Mouse (Mus musculus) left cerebral cortex, adult 9 months (tissue): ENCODE data around the gene Dclk2.

Source experiments
- DNase-seq, 2 experiments: peaks; one replicate each; pipeline ENCODE4 v3.0.0; 2022; ENCODE audit warnings: low spot score in 2 of 2

The Dclk2 gene

GRCm38 (mm10) chr3:86894491-86894890 is 26.2 kb downstream of the Dclk2 start:
- no peak for DNase-seq

DNA sequence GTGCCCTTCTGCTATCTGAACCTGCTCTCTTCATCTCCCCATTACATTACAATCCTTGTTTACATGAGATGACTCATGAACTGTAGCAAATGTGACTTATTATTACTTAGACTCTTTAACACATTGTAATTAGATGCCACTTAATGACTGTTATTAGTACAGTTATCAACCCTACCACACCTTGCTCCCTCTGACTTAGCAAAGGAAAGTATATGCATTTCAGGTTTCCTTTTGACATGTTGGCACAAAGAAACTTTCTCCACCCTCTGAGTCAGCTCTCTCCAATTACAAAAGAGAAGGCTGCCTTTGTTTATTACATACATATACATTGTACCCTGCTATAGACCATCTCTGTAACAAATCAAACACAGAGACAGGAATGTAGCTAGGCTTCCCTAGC is 33.1 kb downstream of the Dclk2 start:
- no peak for DNase-seq

GRCm38 (mm10) chr3:86885180-86885579 is 35.5 kb downstream of the Dclk2 start:
- DNase-seq = no peak

- DNase-seq = no peak
These were observed 36.2 kb downstream of the Dclk2 start for GRCm38 (mm10) chr3:86884481-86884880.

- no peak for DNase-seq
These were observed 36.7 kb downstream of the Dclk2 start for GRCm38 (mm10) chr3:86883985-86884384.

- DNase-seq = no peak
These were observed 44.7 kb downstream of the Dclk2 start for GRCm38 (mm10) chr3:86875912-86876311.

- peak in 1 of 2 experiments; percentile 37 for DNase-seq
These were observed 47.5 kb downstream of the Dclk2 start for GRCm38 (mm10) chr3:86873092-86873600.

DNA sequence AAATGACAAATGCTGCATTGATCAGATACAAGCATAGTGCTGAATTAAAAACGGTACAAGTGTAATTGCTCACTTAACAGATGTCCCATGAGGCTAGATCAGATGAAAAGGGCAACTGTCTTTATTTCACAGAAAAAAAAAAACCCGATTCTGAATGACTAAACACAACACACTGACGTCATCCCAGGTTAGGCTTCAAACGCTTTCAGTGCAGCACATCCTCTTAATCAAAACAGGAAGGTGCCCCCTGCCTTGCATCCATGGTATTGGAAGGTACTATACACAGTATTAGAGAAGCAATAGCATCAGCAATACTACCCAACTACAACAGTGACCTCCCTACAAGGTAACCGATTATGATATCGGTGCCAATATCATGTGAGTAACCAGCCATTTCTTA is 49.7 kb downstream of the Dclk2 start:
- DNase-seq = no peak

GRCm38 (mm10) chr3:86870411-86870810 is 50.2 kb downstream of the Dclk2 start:
- peak in 1 of 2 experiments; percentile 61 for DNase-seq

DNA sequence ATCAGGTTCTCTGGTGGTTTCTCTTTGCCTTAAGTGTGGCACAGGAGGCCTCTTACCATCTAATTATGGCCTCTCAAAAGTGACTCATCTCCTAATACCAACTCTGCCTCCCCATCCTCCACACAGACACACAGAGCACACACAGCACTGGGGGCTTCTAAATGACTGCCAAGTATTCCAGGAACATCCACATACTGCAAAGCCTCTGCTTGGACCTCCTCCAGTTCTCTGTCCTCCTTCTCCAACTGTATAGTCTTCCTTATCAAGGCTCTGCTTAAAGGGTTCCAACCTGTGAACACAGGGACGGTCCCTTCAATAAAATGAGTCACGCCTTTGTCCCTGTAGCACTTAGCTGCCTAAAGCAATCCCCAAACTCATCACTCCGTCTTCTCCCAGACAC is 51.9 kb downstream of the Dclk2 start:
- no peak for DNase-seq

- DNase-seq = no peak
These were observed 57.2 kb downstream of the Dclk2 start for GRCm38 (mm10) chr3:86863327-86864008.

GRCm38 (mm10) chr3:86862939-86863311 is 57.7 kb downstream of the Dclk2 start:
- peak in 1 of 2 experiments; percentile 48 for DNase-seq

DNA sequence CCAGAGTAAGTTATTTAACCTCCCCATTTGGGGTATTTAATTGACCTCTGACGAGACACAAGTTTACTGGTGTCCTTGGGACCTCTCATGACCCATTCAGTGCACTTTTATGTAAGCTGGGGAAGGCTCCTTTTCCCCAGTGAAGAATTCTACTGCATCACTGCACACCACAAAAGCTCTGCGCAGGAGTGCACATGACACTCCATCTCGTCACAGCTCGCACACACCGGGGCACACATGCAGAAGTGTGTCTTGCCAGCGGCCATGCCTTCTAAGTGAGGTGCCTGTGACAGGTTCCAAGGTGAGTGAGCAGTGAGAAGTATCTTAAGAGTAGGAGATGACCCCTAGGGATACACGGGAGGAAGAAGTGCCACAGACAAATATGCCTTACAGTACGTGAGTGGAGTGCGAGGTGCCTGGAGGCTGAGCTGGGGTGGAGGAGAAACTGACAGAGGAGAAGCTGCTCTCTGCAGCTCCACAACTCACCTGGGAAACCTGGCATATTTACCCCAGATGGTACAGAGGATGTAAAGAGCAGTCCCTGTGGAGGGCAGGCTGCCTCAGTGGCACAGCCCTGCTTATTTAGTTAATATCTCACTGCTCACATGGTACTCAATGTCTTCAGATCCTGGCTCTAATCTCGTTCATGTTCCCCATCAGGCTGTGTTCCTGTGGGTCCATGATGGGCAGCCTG is 58.3 kb downstream of the Dclk2 start:
- DNase-seq = no peak

DNA sequence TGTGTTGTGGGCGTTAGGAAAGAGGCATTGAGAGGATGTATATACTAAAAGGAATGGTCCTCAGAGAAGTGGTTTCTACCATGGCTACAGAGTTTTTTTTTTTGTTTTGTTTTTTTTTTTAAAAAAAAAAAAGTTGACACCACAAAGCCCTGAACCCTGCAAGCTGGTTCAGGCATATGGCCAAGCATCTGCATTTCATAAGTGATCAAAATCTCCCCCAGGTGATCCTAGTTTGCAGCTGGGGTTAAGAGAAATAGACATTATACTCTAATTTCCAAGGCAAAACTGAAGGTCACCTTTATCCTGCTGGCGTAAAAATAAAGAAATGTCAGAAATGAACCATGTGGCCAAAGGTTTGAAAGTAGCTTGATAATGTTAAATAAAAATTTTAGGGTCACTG is 60.9 kb downstream of the Dclk2 start:
- no peak for DNase-seq

DNA sequence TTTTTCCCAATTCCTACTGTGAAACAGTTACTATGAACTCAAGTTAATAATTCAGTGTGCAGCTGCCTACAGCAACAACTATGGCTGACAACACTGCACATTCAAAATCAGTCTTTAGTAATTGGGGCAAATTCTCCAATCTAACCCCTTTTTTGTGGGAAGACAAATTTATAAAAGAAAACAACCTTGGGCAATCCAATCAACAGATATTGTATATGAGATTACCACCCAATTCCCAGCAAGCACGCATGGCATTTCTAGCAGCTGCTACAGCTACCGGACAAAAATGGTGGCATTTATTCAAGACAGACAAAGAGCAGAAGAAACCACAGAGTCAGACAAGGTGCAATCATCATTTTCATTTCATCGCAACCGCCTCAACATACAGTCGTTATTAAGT is 62.0 kb downstream of the Dclk2 start:
- no peak for DNase-seq

DNA sequence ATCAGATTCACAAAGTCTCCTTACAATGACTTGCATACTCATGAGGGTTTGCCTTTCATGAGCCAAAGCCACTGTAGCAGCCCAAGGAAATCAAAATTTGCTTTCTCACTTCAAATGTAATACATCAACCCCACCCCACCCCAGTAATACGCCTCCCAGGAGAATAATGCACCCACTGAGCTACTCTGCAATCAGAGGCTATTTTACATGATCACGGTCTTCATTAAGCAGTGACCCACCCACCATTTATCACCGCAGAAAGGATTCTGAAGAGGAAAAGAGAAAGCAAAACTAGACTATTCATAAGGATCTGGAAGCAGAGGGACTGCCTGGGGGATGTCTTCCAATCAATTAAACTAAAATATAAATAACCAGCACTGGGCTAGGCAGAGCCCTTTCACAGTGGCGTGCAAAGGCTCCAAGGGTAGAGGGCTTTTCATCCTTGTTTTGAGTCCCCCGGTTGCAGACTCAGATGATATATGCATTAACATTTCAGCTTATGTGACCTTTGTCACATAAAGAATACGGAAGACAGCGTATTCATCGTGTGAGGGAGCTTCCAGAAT is 62.7 kb downstream of the Dclk2 start:
- DNase-seq = no peak

DNA sequence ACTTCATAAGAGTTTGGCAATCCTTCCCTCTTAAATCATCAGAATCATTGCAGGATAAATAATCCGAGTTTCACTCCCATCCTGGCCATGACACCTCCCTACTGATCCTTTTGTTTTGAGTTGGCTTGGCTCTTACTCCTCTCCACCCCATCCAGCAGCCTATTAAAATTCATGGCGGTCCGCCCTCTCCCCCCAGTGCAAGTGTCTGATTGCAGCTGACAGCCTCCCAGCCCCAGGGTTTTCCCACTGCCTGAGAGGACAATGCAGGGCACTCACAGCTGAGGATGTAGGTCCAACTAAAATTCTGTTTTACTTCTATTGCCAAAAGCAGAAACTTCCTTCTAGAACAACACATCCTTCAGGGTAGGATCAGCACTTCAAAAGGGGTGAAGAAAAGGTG is 67.8 kb downstream of the Dclk2 start:
- no peak for DNase-seq

- DNase-seq = no peak
These were observed 69.5 kb downstream of the Dclk2 start for GRCm38 (mm10) chr3:86851131-86851530.

- DNase-seq = no peak
These were observed 70.1 kb downstream of the Dclk2 start for GRCm38 (mm10) chr3:86850394-86851030.

- no peak for DNase-seq
These were observed 71.3 kb downstream of the Dclk2 start for GRCm38 (mm10) chr3:86849337-86849736.

DNA sequence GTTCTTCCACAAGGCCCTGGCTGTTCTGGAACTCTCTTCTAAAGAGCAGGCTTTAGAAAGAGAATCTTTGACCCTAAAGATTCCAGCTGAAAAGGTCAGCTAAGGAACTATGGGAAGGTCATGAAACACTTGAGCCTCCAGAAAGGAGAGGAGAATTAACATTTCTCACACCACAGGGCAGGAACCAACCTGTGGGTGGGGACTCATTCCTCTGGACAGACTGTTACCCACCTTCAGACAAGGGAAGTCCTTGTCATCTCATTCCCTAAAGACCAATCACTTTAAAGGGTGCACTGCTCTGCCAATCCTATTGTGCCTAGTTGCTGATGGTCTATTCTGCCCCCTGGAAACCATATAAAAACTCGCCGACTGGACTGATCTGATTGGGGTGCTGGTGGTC is 73.1 kb downstream of the Dclk2 start:
- no peak for DNase-seq

DNA sequence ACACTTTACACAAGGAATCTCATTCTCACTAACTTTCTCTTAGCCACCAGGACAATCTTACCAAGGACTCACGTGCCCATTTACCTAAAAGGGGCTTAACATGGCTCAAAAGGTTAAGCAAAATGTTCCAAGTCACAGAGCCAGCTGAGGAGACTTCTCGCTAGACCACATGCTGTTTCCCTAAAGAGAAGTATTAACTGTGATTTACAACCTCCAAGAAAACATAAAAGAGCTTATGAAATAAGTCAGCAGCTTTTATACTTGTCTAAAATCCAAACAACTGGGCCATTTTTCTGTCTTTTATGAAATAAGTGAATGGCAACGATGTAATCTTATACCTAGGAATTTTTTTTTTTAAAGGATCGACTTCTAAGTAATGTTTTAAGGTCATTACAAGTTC is 74.6 kb downstream of the Dclk2 start:
- no peak for DNase-seq

DNA sequence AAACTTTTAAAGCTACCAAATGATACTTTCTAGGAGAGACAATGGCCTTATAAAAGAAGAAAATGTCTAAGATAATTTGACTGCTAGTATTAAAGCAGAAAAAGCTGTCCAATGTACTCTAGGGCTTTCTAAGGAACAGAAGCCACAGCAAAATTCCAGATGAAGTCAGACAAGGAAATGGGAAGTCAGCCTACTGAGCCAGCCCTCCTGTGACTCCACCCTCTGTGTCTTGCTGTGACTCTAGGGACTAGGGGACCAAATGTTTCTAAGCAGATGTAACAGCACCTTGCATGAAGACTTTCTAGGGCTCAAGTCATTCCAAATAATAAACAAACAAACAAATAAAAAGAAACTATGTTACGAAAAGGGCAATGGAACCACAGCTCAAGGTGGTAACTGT is 75.1 kb downstream of the Dclk2 start:
- no peak for DNase-seq
